Mouse (Mus musculus) lung, adult 2 months (tissue): ENCODE results near the gene Tmem53. TPM values are rescaled to one million over a fixed set of nuclear protein-coding genes. Genes with fewer than 3 reads are reported as not detected.

ENCODE experiments used
- DNase-seq: peaks from one replicate; pipeline ENCODE4 v3.0.0; 2022
- H3K4me1 ChIP-seq: fragments of 200-500 bp; 2 replicates; pipeline ENCODE4 v1.6.1; 2011; ENCODE audit warnings: low read length; ENCODE audit not compliant: control insufficient read depth, insufficient read depth
- H3K4me3 ChIP-seq: fragments of 200-500 bp; replicated peaks from 2 replicates; pipeline ENCODE3; 2011; ENCODE audit warnings: low read depth, mild to moderate bottlenecking, control low read depth, low read length; ENCODE audit errors: extremely low read depth
- CTCF ChIP-seq: fragments of 200-500 bp; IDR thresholded peaks from 2 replicates; pipeline ENCODE4 v1.5.1; 2011; ENCODE audit warnings: mild to moderate bottlenecking, low read length, control low read depth; ENCODE audit not compliant: insufficient read depth
- POLR2A ChIP-seq: fragments of 200-500 bp; IDR thresholded peaks from 2 replicates; pipeline ENCODE4 v1.6.1; 2011; ENCODE audit warnings: low read depth, mild to moderate bottlenecking, control low read depth, low read length, borderline replicate concordance; ENCODE audit errors: extremely low read depth
- WGBS: fragments of 180-500 bp; shearing (Covaris S2); methylation state at CpG from one replicate; pipeline ENCODE4 v1.1.7; 2018; 5-methylcytosine and 5-hydroxymethylcytosine counted together
- polyA plus RNA-seq: library from polyadenylated mRNA; depleted of rRNA; stranded (reverse); fragments of >200 nt; gene quantifications from 2 replicates; pipeline ENCODE4 v1.2.3, GENCODE M21; 2012

The Tmem53 gene
- polyA plus RNA-seq, 1 experiment, result 21.7 TPM

- H3K4me3 ChIP-seq, result no peak overlapping the region
- no peak for TF ChIP-seq POLR2A
- TF ChIP-seq CTCF, result no peak
- WGBS, result 62% methylated on average over 13 of the region's 13 CpGs
These were observed 10.6 kb downstream of the Tmem53 start for GRCm38 (mm10) chr4:117262101-117262913.

GRCm38 (mm10) chr4:117262987-117263386 lies 11.2 kb downstream of the Tmem53 start:
- WGBS, result 75% methylated on average over 8 of the region's 8 CpGs
- no peak for DNase-seq
- no peak for TF ChIP-seq POLR2A
- TF ChIP-seq CTCF, result no peak
- H3K4me1 ChIP-seq, result no peaks in the 10 kb centered on the region
- H3K4me3 ChIP-seq, result no peak overlapping the region

More at GRCm38 (mm10) chr4:117262101-117262913, 10.6 kb downstream of the Tmem53 start:
- DNase-seq, result no peak
- no peaks in the 10 kb centered on the region for H3K4me1 ChIP-seq

- TF ChIP-seq POLR2A, result no peak
- peak; percentile 98 for TF ChIP-seq CTCF
- Histone ChIP-seq H3K4me3 (no peak overlapping the region), H3K4me1 (no peaks in the 10 kb centered on the region)
- DNase-seq, result peak; percentile 60
- WGBS, result 4% methylated on average over 2 of the region's 2 CpGs
These were observed 15.5 kb downstream of the Tmem53 start for GRCm38 (mm10) chr4:117267284-117267683.

- DNase-seq, result no peak
- 89% methylated on average over 25 of the region's 25 CpGs for WGBS
These were observed 16.2 kb downstream of the Tmem53 start for GRCm38 (mm10) chr4:117267831-117268437.

GRCm38 (mm10) chr4:117270278-117270677 lies 18.5 kb downstream of the Tmem53 start:
- H3K4me1 ChIP-seq, result no peaks in the 10 kb centered on the region
- TF ChIP-seq CTCF, result peak; percentile 85
- no peak for TF ChIP-seq POLR2A
- 15% methylated on average over 6 of the region's 6 CpGs for WGBS
- no peak overlapping the region for H3K4me3 ChIP-seq
- peak; percentile 68 for DNase-seq

More at GRCm38 (mm10) chr4:117267831-117268437, 16.2 kb downstream of the Tmem53 start:
- H3K4me1 ChIP-seq, result no peaks in the 10 kb centered on the region
- no peak overlapping the region for H3K4me3 ChIP-seq
- TF ChIP-seq CTCF (no peak), POLR2A (no peak)

- no peak for DNase-seq
- Histone ChIP-seq H3K4me3 (no peak overlapping the region), H3K4me1 (no peaks in the 10 kb centered on the region)
- WGBS, result 52% methylated on average over 12 of the region's 12 CpGs
- TF ChIP-seq CTCF (no peak), POLR2A (no peak)
These were observed 20.7 kb downstream of the Tmem53 start for GRCm38 (mm10) chr4:117272459-117272858.

GRCm38 (mm10) chr4:117274720-117275119 lies 23.0 kb downstream of the Tmem53 start:
- DNase-seq, result no peak
- no peaks in the 10 kb centered on the region for H3K4me1 ChIP-seq
- 87% methylated on average over 4 of the region's 4 CpGs for WGBS
- TF ChIP-seq POLR2A (no peak), CTCF (no peak)
- H3K4me3 ChIP-seq, result no peak overlapping the region

- Histone ChIP-seq H3K4me3 (no peak overlapping the region), H3K4me1 (no peaks in the 10 kb centered on the region)
- TF ChIP-seq CTCF, result no peak
- TF ChIP-seq POLR2A, result no peak
- DNase-seq, result no peak
- WGBS, result 74% methylated on average over 17 of the region's 17 CpGs
These were observed 24.5 kb downstream of the Tmem53 start for GRCm38 (mm10) chr4:117276281-117276711.

GRCm38 (mm10) chr4:117277021-117277420 lies 25.3 kb downstream of the Tmem53 start:
- TF ChIP-seq CTCF, result no peak
- no peak for TF ChIP-seq POLR2A
- H3K4me1 ChIP-seq, result no peaks in the 10 kb centered on the region
- DNase-seq, result no peak
- no peak overlapping the region for H3K4me3 ChIP-seq
- 68% methylated on average over 13 of the region's 13 CpGs for whole genome bisulfite sequencing
